Mouse (Mus musculus) limb, embryonic 12.5 days (tissue): ENCODE measurements at regions not wholly inside any gene's neighbourhood (a gene's known extent, or its start where the extent isn't known, plus 50 kb on each side); places are given as distances from the start of the nearest gene placed in this dataset.

Source experiments
- ATAC-seq: fragments of 200-750 bp; cut with Nextera tagmentation; 2 replicates; pipeline ENCODE4 v1.8.0; 2017; ENCODE audit warnings: low read depth, moderate TSS enrichment; ENCODE audit not compliant: insufficient number of reproducible peaks, insufficient read depth, low FRiP score, low TSS enrichment
- H3K27ac ChIP-seq: fragments of 300-500 bp; sonication (generic); 2 replicates; pipeline ENCODE4 v1.5.1; 2016; ENCODE audit warnings: mild to moderate bottlenecking, moderate library complexity
- H3K27me3 ChIP-seq: fragments of 300-500 bp; sonication (generic); 2 replicates; pipeline ENCODE4 v1.6.1; 2016; ENCODE audit warnings: mild to moderate bottlenecking, moderate library complexity
- H3K36me3 ChIP-seq: fragments of 300-500 bp; sonication (generic); 2 replicates; pipeline ENCODE4 v1.6.1; 2016; ENCODE audit warnings: mild to moderate bottlenecking, moderate library complexity
- H3K4me1 ChIP-seq: fragments of 300-500 bp; sonication (generic); replicated peaks from 2 replicates; pipeline ENCODE4 v1.6.1; 2016
- H3K4me2 ChIP-seq: fragments of 300-500 bp; sonication (generic); 2 replicates; pipeline ENCODE4 v1.6.1; 2016; ENCODE audit warnings: mild to moderate bottlenecking, moderate library complexity
- H3K4me3 ChIP-seq: fragments of 300-500 bp; sonication (generic); replicated peaks from 2 replicates; pipeline ENCODE4 v1.5.1; 2016; ENCODE audit warnings: mild to moderate bottlenecking
- H3K9ac ChIP-seq: fragments of 300-500 bp; sonication (generic); replicated peaks from 2 replicates; pipeline ENCODE4 v1.6.1; 2016; ENCODE audit warnings: mild to moderate bottlenecking, moderate library complexity
- H3K9me3 ChIP-seq: fragments of 300-500 bp; sonication (generic); 2 replicates; pipeline ENCODE4 v1.6.1; 2016; ENCODE audit warnings: mild to moderate bottlenecking, moderate library complexity
- WGBS: fragments of 180-500 bp; shearing (Covaris S2); methylation state at CpG from one replicate; pipeline ENCODE4 v1.1.7; 2016; 5-methylcytosine and 5-hydroxymethylcytosine counted together

DNA sequence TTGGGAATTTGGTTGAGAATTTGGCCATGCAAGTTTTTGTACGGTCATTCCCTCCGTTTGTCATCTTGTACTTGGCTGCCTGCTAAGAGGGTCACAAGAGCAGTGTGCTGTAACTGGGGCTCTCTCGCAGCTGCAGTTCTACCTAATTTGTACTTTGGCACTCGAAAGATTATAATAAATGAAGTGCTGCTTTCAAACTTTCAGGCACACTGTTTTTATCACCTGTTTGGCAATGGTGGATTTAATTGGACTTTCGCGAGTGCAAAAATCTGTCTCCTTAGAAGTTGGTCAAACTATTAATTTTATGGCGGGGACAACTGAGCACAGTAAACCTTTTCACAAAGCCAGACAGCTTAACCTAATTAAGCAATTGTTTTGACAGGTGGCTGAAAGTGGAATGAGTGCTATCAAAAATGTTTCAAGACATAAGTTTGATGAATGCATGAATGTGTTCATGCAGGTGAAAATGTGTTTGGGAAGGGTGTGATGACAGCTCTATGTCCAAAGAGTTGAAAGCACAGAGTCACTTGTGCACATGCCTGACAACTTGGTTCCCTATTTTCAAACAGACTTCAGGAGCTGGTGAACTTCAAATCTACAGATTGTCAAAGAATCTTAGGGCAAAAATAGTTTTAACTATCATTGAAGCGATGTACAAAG lies 158.2 kb downstream of the Flrt2 start:
- no peaks in the 10 kb centered on the region for H3K36me3 ChIP-seq
- 15% methylated on average over 8 of the region's 8 CpGs for WGBS
- H3K9me3 ChIP-seq = no peaks in the 10 kb centered on the region
- H3K4me1 ChIP-seq = peaks cover 4% of the 10 kb centered on the region; the same call in 1 of the 2 replicates
- ATAC-seq = peak; percentile 31; the same call in 1 of the 2 replicates
- no peak overlapping the region for H3K27ac ChIP-seq
- H3K4me3 ChIP-seq = no peak overlapping the region
- no peak overlapping the region for H3K9ac ChIP-seq
- H3K27me3 ChIP-seq = peaks cover 2% of the 10 kb centered on the region; the same call in 1 of the 2 replicates
- peak overlapping the region; percentile 15; the same call in 1 of the 2 replicates for H3K4me2 ChIP-seq

DNA sequence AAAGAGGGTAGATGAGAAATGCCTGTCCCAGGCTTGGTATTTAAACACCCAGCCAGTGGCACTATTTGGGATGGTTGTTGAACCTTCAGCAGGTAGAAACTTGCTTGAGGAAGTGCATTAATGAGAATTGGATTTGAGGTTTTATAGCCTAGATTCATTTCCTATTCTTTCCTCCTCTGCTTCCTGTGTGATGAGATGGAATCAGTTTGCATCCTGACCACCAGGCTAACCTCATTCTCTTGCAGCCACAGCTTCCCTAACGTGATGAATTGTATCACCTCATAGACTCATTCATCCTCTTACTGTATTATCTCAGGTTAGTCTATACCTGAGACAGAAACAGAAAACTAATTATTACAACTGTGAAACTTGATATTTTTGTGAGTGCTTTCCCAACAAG lies 185.6 kb downstream of the Flrt2 start:
- no peaks in the 10 kb centered on the region for H3K9me3 ChIP-seq
- H3K4me1 ChIP-seq = no peaks in the 10 kb centered on the region
- H3K36me3 ChIP-seq = no peaks in the 10 kb centered on the region
- 83% methylated on average over 1 of the region's 1 CpGs for WGBS
- H3K27me3 ChIP-seq = no peaks in the 10 kb centered on the region
- H3K9ac ChIP-seq = no peak overlapping the region
- H3K4me3 ChIP-seq = no peak overlapping the region
- no peak overlapping the region for H3K4me2 ChIP-seq
- H3K27ac ChIP-seq = no peak overlapping the region
- ATAC-seq = no peak
